Mouse (Mus musculus) frontal cortex, postnatal 25 days (tissue): ENCODE measurements around the gene Olfr1238.

Experiments
- DNase-seq, 2 experiments: peaks; one replicate each; pipeline ENCODE4 v3.0.0; 2022; ENCODE audit warnings: low spot score in 2 of 2

Gene Olfr1238

DNA sequence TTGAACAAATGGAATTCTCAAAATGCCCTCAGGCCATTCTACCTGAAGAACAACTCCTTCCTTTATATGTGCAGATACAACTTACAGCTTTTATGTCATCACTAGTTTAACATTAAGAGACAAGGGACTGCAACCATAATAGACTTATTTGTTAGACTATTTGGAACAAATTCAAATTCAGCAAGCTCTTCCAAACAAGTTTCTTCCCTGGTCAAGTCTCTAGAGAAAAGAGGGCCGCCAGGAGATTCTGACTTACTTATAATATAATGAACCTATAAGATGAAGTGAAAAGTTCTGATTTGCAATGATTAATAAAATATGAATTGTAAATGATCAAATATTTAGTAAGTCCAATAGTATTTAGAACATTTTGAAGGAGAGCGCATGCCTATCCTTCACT, at the start of gene Olfr1238:
Gene Olfr1238, minus strand, starts transcription at position 101 of the 400 bp plus-strand sequence.
- DNase-seq = no peak

DNA sequence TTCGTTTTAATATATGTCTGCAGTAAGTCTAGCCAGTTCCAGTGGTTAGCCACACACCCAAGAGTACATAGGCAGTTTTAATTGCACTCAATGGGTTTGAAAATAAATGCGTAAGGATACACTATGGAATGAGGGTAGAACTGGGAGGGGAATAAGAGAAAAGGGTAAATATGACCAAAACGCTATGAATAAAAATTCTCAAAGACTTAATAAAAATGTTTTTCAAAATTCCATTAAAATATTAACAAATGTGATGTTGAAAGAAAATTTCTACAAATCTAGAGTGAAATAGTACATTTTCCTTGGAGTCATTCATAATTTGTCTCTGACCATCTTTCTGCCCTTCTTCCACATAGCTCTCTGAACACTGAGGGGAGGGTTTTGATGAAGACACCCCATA, 33.4 kb upstream of the Olfr1238 start, which contains the start of gene Olfr1240:
Gene Olfr1240, minus strand, starts transcription at position 101 of the 400 bp plus-strand sequence.
- no peak for DNase-seq

DNA sequence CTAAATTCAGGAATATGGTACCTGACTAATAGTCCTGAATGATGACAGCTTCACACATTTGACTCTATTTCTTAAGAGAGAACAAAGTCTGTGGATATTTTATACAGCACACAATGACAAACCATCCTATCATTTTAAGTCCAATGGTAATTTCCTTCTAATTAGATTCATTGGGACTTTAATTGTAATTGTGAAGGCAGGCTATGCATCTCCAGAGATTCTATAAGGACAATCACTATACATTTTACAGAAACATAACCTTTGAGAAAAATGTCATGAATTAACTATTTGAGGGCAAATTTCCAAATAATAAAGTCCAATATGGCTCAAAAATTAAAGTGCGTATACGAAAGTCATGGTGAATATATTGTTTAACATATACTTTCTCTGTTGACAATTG, 10.8 kb upstream of the Olfr1238 start, which contains the start of gene Olfr1239:
Gene Olfr1239, minus strand, starts transcription at position 101 of the 400 bp plus-strand sequence.
- DNase-seq = no peak

DNA sequence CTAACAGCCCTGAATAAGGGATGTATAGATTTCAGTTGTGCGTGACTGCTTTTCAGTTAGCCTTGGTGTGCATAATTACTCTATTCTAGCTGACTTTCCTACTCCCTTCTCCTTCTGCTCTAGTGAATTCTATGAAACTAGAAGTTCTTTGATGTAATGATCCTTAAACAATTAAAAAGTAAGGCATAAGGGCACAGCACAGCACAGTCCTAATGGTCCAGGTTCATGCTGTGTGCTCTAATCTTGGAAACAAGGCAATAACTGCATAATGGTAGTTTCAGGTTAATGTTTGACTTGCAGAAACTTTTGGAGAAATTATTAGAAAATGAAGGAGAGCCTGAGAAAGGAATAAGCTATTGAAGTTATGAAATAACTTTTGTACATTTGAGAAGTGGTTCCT, 5.1 kb upstream of the Olfr1238 start:
- no peak for DNase-seq

DNA sequence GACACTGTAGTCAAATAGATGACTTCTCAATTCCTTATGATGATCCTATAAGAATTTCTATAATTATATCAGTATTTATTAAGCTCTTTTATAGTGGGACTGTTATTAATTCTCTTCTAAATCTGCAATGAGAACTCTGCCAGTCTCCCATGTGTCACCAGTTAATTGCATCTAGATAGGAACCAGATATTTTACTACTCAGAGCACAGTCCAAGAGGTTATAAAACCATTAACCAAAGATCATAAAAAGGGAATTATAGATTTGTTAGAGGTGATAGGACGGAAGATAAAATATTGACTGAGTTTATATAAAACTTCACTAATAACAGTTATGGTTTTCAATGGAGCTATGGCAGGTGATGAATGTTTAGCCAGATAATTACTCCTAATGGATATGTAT, 8.6 kb downstream of the Olfr1238 start:
- DNase-seq = no peak

DNA sequence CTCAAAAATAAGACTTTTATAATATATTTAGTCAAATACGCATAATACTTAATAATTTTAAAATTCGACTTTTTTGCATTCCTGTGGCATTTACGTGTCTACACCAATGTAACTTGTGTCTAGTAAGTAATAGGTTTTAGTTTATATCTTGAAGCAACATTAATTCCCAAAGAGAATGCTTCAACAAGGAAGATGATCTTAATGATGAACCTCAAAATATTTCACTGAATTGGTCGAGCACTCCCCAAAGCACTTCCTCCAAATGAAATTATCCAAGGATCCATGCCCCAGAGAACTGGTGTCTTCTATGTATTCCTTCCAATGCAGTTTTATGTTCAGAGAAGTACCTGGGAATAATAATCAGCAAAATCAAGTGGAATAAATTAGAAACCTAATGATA, 44.7 kb downstream of the Olfr1238 start, which contains the start of gene Olfr1234:
Gene Olfr1234, minus strand, starts transcription at position 101 of the 400 bp plus-strand sequence.
- DNase-seq = no peak
